Mouse (Mus musculus): ENCODE results near the gene Mtm1. TPM values are rescaled to one million over a fixed set of nuclear protein-coding genes. Genes with fewer than 3 reads are reported as not detected.
"Not testable (repeated sequence)": the region's sequence is repeated elsewhere in the genome, so short reads cannot be mapped to it uniquely, and the experiment has no call there.

Mtm1 gene
- total and polyA plus RNA-seq, 3 experiments, result 5.0 to 18.9 (median 15.6) TPM

GRCm38 (mm10) chrX:71355331-71355730, 144.8 kb downstream of the Mtm1 start:
- 29% methylated on average over 1 of the region's 1 CpGs for WGBS
- no peak overlapping the region for H3K9ac ChIP-seq (ENCODE audit: low read depth, low read length)
- no peak overlapping the region for H3K27ac ChIP-seq
- H3K27me3 ChIP-seq (ENCODE audit: control insufficient read depth, insufficient read depth, low read length), result no peaks in the 10 kb centered on the region
- no peak overlapping the region for H3K4me3 ChIP-seq
- no peaks in the 10 kb centered on the region for H3K79me2 ChIP-seq (replicated peaks; ENCODE audit: control insufficient read depth, insufficient read depth, low read length)
- no peak for DNase-seq
- H3K4me1 ChIP-seq (ENCODE audit: control insufficient read depth, insufficient read depth, low read length), result no peaks in the 10 kb centered on the region
- intact Hi-C loops (cut with DNase I), result no loop called here
- no peaks in the 10 kb centered on the region for H3K36me3 ChIP-seq (ENCODE audit: control insufficient read depth, insufficient read depth, low read length)
- TF ChIP-seq EP300 (IDR thresholded peaks at IDR 0.05; ENCODE audit: insufficient read depth, low read depth, low read length) (no peak), CTCF (IDR thresholded peaks at IDR 0.05) (no peak), POLR2A (IDR thresholded peaks at IDR 0.05; ENCODE audit: insufficient read depth, low read depth, low read length) (no peak)

- WGBS, result 84% methylated on average over 10 of the region's 10 CpGs
- H3K9ac ChIP-seq (ENCODE audit: low read depth, low read length); intact Hi-C loops (cut with DNase I): not testable (repeated sequence)
Measured at GRCm38 (mm10) chrX:71361793-71362192, 151.2 kb downstream of the Mtm1 start.

GRCm38 (mm10) chrX:71364062-71364461, 153.5 kb downstream of the Mtm1 start:
- Histone ChIP-seq H3K4me3 (peak overlapping the region; percentile 53), H3K36me3 (ENCODE audit: control insufficient read depth, insufficient read depth, low read length) (no peaks in the 10 kb centered on the region), H3K4me1 (ENCODE audit: control insufficient read depth, insufficient read depth, low read length) (peaks cover 3% of the 10 kb centered on the region), H3K79me2 (replicated peaks; ENCODE audit: control insufficient read depth, insufficient read depth, low read length) (no peaks in the 10 kb centered on the region), H3K27me3 (ENCODE audit: control insufficient read depth, insufficient read depth, low read length) (no peaks in the 10 kb centered on the region), H3K27ac (peak overlapping the region; percentile 65), H3K9ac (ENCODE audit: low read depth, low read length) (no peak overlapping the region)
- no peak for TF ChIP-seq POLR2A (IDR thresholded peaks at IDR 0.05; ENCODE audit: insufficient read depth, low read depth, low read length)
- no peak for TF ChIP-seq EP300 (IDR thresholded peaks at IDR 0.05; ENCODE audit: insufficient read depth, low read depth, low read length)
- no peak for TF ChIP-seq CTCF (IDR thresholded peaks at IDR 0.05)
- intact Hi-C loops (cut with DNase I), result no loop called here
- no peak for DNase-seq
- WGBS, result 65% methylated on average over 5 of the region's 5 CpGs

More at GRCm38 (mm10) chrX:71361793-71362192, 151.2 kb downstream of the Mtm1 start:
- H3K27ac ChIP-seq; H3K4me3 ChIP-seq; H3K4me1 ChIP-seq (ENCODE audit: control insufficient read depth, insufficient read depth, low read length); H3K36me3 ChIP-seq (ENCODE audit: control insufficient read depth, insufficient read depth, low read length); H3K79me2 ChIP-seq (replicated peaks; ENCODE audit: control insufficient read depth, insufficient read depth, low read length); H3K27me3 ChIP-seq (ENCODE audit: control insufficient read depth, insufficient read depth, low read length): not testable (repeated sequence)
- peak in 1 of 2 experiments; percentile 1 for DNase-seq

- H3K4me3 ChIP-seq, result peak within 1 kb of the TSS; percentile 53
- peak within 1 kb of the TSS; percentile 93 for H3K9ac ChIP-seq (ENCODE audit: low read depth, low read length)
- H3K79me2 ChIP-seq (replicated peaks; ENCODE audit: control insufficient read depth, insufficient read depth, low read length), result no peaks in the 10 kb centered on the region
- WGBS, result 7% methylated on average over 37 of the region's 47 CpGs
- TF ChIP-seq EP300 (IDR thresholded peaks at IDR 0.05; ENCODE audit: insufficient read depth, low read depth, low read length), result no peak
- 0 out of 2 replicates have a peak, but pooled peaks have one; percentile 26 for TF ChIP-seq POLR2A (IDR thresholded peaks at IDR 0.05; ENCODE audit: insufficient read depth, low read depth, low read length)
- peak; percentile 65 for TF ChIP-seq CTCF (IDR thresholded peaks at IDR 0.05)
- intact Hi-C loops (cut with DNase I), result no loop called here
- H3K4me1 ChIP-seq (ENCODE audit: control insufficient read depth, insufficient read depth, low read length), result peaks cover 3% of the 10 kb centered on the region
- DNase-seq, result peak; percentile 89 to 91
- H3K27ac ChIP-seq, result peak within 1 kb of the TSS; percentile 65
- no peaks in the 10 kb centered on the region for H3K36me3 ChIP-seq (ENCODE audit: control insufficient read depth, insufficient read depth, low read length)
- H3K27me3 ChIP-seq (ENCODE audit: control insufficient read depth, insufficient read depth, low read length), result no peaks in the 10 kb centered on the region
Measured at GRCm38 (mm10) chrX:71364554-71364991, 154.0 kb downstream of the Mtm1 start, which contains the start of gene Mtmr1. TSS of gene Mtmr1 (plus strand) at chrX:71364760.

- Histone ChIP-seq H3K27me3 (ENCODE audit: control insufficient read depth, insufficient read depth, low read length) (no peaks in the 10 kb centered on the region), H3K36me3 (ENCODE audit: control insufficient read depth, insufficient read depth, low read length) (no peaks in the 10 kb centered on the region), H3K4me3 (peak overlapping the region; percentile 53), H3K9ac (ENCODE audit: low read depth, low read length) (peak overlapping the region; percentile 93), H3K79me2 (replicated peaks; ENCODE audit: control insufficient read depth, insufficient read depth, low read length) (no peaks in the 10 kb centered on the region), H3K27ac (peak overlapping the region; percentile 65), H3K4me1 (ENCODE audit: control insufficient read depth, insufficient read depth, low read length) (peaks cover 3% of the 10 kb centered on the region)
- intact Hi-C loops (cut with DNase I), result no loop called here
- peak in 1 of 2 experiments; percentile 61 for DNase-seq
- TF ChIP-seq CTCF (IDR thresholded peaks at IDR 0.05), result no peak
- TF ChIP-seq POLR2A (IDR thresholded peaks at IDR 0.05; ENCODE audit: insufficient read depth, low read depth, low read length), result no peak
- no peak for TF ChIP-seq EP300 (IDR thresholded peaks at IDR 0.05; ENCODE audit: insufficient read depth, low read depth, low read length)
- 31% methylated on average over 20 of the region's 20 CpGs for WGBS
Measured at GRCm38 (mm10) chrX:71365011-71365410, 154.4 kb downstream of the Mtm1 start.

Other genes starting within 250 kb of the Mtm1 start
- 1 to 10 TPM; 5.7 to 7.0 TPM for gene Mamld1, start 160.5 kb upstream of the Mtm1 start, total RNA-seq (2021)
- gene Mamld1, start 160.5 kb upstream of the Mtm1 start, polyA plus RNA-seq (2012; rRNA removed), result 4.3 and 4.5 TPM in 2 replicates
- gene Mtmr1, start 154.0 kb downstream of the Mtm1 start, total RNA-seq (2021), result 10 to 100 TPM; 21.4 to 30.0 TPM
- gene Mtmr1, start 154.0 kb downstream of the Mtm1 start, polyA plus RNA-seq (2012; rRNA removed), result 8.3 and 13.4 TPM in 2 replicates